Mouse (Mus musculus): ENCODE results near the gene Rreb1. TPM values are rescaled to one million over a fixed set of nuclear protein-coding genes. Genes with fewer than 3 reads are reported as not detected.

Rreb1 gene
- polyA plus RNA-seq (2017; shearing (Covaris generic)) = 1 to 10 TPM in 2 of 3 experiments, under 1 TPM in 1; 0.91 to 6.8 (median 5.0) TPM

- ATAC-seq = no peak
Observed at GRCm38 (mm10) chr13:37778147-37778593, at the start of gene Rreb1. Rreb1 (plus strand) TSS chr13:37778400.

GRCm38 (mm10) chr13:37728551-37728950 lies 49.6 kb upstream of the Rreb1 start:
- ATAC-seq = no peak

- ATAC-seq = no peak
Observed at GRCm38 (mm10) chr13:37731914-37732693, 46.1 kb upstream of the Rreb1 start.

- no peak for ATAC-seq
Observed at GRCm38 (mm10) chr13:37734501-37734900, 43.7 kb upstream of the Rreb1 start.

- no peak for ATAC-seq
Observed at GRCm38 (mm10) chr13:37740111-37740510, 38.1 kb upstream of the Rreb1 start.

- no peak for ATAC-seq
Observed at GRCm38 (mm10) chr13:37740752-37741151, 37.4 kb upstream of the Rreb1 start.

- ATAC-seq = no peak
Observed at GRCm38 (mm10) chr13:37742248-37742647, 36.0 kb upstream of the Rreb1 start.

- no peak for ATAC-seq
Observed at GRCm38 (mm10) chr13:37747504-37747903, 30.7 kb upstream of the Rreb1 start.

GRCm38 (mm10) chr13:37749485-37749884 lies 28.7 kb upstream of the Rreb1 start:
- no peak for ATAC-seq

GRCm38 (mm10) chr13:37751154-37751950 lies 26.8 kb upstream of the Rreb1 start:
- peak; percentile 75 for ATAC-seq

GRCm38 (mm10) chr13:37759341-37760012 lies 18.7 kb upstream of the Rreb1 start:
- no peak for ATAC-seq

- no peak for ATAC-seq
Observed at GRCm38 (mm10) chr13:37760013-37760342, 18.2 kb upstream of the Rreb1 start.

- ATAC-seq = no peak
Observed at GRCm38 (mm10) chr13:37760373-37760772, 17.8 kb upstream of the Rreb1 start.

GRCm38 (mm10) chr13:37760957-37761941 lies 17.0 kb upstream of the Rreb1 start:
- ATAC-seq = no peak

- no peak for ATAC-seq
Observed at GRCm38 (mm10) chr13:37763800-37764407, 14.3 kb upstream of the Rreb1 start.

GRCm38 (mm10) chr13:37769777-37770176 lies 8.4 kb upstream of the Rreb1 start:
- ATAC-seq = no peak

GRCm38 (mm10) chr13:37773476-37773875 lies 4.7 kb upstream of the Rreb1 start:
- no peak for ATAC-seq

- ATAC-seq = no peak
Observed at GRCm38 (mm10) chr13:37776675-37777074, 1.5 kb upstream of the Rreb1 start.

GRCm38 (mm10) chr13:37777351-37778146 lies 651 bp upstream of the Rreb1 start:
- ATAC-seq = no peak

GRCm38 (mm10) chr13:37778594-37779231 lies 513 bp downstream of the Rreb1 start:
- peak; percentile 17 for ATAC-seq
